Mouse (Mus musculus): ENCODE results near the gene Sars2. TPM values are rescaled to one million over a fixed set of nuclear protein-coding genes. Genes with fewer than 3 reads are reported as not detected.
"Not testable (repeated sequence)": the region's sequence is repeated elsewhere in the genome, so short reads cannot be mapped to it uniquely, and the experiment has no call there.

Gene Sars2
- 10 to 100 TPM; 13.5 to 15.6 TPM for total RNA-seq (2021)
- long read RNA-seq, experiment 1, transcript Sars2-201 (16 exons, 1,868 nt) = major isoform, 16 of 19 reads
- long read RNA-seq, experiment 1, partial matches to known transcripts = 3 of 19 reads
- long read RNA-seq, experiment 1, other reads (novel, unspliced or antisense) = 0 of 19 reads
- long read RNA-seq, experiment 2, transcript Sars2-201 (16 exons, 1,868 nt) = major isoform, 32 of 38 reads
- long read RNA-seq, experiment 2, partial matches to known transcripts = 4 of 38 reads
- long read RNA-seq, experiment 2, other reads (novel, unspliced or antisense) = 2 of 38 reads

DNA sequence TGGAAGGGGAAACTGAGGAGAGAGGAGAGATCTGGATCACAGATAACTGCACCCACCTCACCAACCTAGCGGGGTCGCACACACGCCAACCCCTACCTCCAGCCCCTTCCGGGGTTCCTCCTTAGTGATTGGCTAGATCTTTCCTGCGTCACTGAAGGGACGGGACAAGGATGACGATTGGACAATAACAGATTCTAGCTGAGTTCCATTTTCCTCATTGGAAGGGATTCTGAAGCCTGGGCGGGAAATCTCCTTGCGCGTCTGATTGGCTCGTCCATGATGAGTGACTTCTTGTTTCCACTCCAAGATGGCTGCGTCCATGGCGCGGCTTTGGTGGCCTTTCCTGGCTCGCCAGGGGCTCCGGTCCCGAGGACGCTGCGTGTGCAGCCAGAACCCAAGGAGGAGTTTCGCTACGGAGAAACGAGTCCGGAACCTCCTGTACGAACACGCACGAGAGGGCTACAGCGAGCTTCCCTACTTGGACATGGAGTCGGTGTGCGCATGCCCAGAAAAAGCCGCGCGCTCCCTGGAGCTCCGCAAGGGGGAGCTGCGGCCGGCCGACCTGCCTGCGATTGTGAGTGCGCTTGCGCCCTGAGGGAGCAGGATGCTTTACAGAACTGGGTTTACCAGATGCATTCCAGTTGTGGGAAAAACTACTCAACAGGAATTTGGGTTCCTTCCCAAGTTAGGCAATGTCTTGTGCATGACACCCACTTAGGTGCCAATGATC lies at the start of gene Sars2, which contains the start of gene Mrps12:
Gene Sars2, plus strand, starts transcription at position 284 of the 730 bp plus-strand sequence.
Gene Mrps12, minus strand, starts transcription at position 112 of the 730 bp plus-strand sequence.
- DNase-seq = peak; percentile 94

DNA sequence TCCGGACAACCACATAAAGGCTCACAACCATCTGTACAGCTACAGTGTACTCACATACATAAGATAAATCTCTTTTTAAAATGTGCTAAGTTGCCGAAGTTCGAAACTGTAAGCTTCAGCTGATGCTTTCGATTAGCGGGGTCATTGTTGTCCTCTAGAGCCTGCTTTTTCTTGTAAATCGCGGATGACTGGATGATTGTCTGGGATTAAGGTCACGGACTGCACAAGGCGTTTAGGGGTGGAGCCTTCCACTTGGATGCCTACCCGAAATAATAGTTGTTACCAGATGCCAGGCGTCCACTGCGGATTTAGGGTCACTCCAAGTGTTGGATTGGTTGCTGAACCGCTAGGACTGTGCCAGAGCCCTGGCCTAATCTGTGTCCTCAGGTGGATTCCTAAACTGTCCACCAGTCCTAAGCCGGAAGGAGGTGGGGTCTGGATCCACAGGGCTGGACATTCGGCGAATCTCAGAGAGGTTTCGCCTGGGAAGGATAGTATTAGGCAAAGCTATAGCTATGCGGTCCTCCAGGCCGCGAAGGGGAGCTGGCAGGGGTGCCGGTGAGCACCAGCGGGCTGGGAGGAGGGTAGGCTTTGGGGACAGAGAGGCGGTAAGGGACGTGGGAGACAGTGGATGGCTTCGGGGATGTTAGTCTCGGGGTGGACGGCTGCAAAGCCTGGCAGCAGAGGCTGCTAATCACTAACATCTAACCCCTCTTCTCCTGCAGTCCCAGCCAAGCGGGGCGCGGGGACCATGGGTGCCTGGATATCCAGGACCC lies 49.1 kb upstream of the Sars2 start, which contains the start of gene Fbxo27:
Gene Fbxo27, plus strand, starts transcription at position 305 of the 776 bp plus-strand sequence.
- DNase-seq = peak; percentile 9

DNA sequence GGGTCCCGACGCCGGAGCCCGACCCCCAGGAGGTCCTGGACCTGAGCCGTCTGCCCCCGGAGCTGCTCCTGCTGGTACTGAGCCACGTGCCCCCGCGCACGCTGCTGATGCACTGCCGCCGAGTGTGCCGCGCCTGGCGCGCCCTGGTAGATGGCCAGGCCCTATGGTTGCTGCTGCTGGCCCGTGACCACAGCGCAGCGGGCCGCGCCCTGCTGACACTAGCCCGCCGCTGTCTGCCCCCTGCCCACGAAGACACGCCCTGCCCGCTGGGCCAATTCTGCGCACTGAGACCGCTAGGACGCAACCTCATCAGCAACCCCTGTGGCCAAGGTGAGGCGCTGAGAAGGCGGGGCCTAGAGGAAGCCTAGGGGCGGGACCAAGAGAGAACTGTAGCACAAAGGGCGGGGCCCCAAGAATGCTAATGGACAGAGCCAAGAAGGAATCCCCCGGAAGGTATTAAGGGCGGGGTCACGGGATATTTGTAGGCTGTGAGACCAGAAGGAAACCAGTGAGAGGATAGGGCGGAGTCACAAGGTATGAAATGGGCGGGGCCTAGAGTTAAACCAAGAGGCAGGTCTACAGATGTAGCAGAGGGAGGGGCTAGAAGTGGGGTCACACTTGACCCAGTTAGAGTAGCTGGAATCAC lies 48.3 kb upstream of the Sars2 start:
- peak; percentile 57 for DNase-seq

DNA sequence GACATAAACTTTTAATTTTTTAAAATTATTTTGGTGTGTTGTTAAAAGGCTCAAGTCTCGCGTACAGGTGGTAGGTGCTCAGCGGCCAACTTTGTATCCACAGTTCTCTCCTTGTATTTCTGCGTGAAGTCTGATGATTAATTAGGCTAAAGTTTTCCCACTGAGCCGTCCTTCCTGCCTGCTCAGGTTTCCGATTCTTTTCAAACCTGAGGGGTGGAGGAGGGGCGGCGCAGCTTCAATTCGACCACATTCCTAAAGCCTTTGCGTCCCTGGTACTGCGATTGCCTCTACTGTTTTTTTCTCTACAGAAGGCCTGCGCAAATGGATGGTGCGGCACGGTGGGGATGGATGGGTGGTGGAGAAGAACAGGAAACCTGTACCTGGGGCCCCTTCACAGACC lies 47.4 kb upstream of the Sars2 start:
- DNase-seq = no peak

DNA sequence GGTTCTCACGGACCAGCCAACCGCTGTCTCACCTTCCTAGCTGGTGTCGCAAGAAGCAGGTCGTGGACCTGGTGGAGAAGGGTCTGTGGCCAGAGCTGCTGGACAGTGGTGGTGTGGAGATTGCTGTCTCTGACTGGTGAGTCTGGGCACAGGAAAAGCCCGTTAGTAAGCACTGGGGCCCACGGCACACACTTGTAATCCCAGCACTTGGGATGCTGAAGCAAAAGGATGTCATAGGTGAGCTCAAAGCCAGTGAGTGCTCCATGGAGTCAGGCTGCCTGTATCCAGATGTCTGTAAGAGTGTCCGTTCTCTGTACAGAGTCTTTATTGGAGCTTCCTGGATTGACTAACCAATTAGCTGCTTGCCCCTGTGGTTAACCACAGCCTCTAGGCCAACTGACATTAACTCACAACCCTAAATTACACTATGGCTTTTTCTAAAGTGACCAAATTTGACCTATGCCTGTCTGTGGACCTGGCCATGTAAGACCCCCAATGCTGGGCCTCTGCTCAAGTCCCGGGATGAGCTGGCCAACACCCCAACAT lies 46.8 kb upstream of the Sars2 start:
- DNase-seq = no peak

DNA sequence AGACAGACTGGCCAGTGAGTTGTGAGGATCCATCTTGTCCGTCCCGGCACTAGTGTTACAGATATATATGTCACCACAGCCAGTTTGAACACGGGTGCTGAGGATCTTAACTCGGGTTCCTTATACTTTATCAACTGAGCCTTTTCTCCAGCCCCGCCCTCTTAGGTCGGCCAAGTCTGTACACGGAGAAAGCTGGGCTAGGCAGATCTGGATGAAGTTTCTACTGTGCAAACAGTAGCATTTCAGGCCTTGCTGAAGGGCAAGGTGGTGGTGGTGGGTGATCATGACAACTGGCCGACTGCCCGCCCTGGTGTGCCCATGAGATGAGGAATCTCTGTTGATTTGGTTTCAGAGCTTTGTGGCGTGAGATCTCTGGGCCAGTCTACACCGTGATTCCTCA lies 44.5 kb upstream of the Sars2 start:
- no peak for DNase-seq

DNA sequence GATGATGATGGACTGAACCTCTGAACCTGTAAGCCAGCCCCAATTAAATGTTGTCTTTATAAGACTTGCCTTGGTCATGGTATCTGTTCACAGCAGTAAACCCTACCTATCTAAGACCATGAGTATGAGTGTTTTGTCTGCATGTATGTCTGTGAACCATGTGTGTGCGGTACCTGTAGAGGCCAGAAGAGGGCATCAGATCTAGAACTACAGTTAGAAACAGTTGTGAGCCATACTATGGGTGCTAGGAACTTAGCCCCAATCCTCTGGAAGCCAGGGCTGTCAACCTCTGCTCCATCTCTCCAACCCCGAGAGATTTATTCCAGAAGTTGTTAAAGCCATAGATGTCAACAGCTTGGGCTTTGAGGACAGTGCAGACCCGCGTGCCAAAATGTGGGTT lies 41.5 kb upstream of the Sars2 start:
- DNase-seq = no peak

DNA sequence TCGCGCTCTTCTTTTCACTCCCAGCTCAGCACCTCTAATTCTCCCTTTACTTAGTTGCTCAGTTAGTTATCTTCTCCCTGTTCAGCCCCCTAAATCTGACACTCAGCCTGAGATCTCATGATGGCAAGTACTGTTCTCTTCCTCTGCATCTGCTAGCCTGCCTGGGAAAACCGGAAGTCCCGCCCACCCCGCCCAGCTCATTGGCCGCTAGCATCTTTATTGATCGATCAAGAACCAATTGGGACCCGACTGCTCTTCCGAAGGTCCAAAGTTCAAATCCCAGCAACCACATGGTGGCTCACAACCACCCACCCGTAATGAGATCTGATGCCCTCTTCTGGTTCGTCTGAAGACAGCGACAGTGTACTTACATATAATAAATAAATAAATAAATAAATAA lies 40.5 kb upstream of the Sars2 start:
- not testable (repeated sequence) for DNase-seq

DNA sequence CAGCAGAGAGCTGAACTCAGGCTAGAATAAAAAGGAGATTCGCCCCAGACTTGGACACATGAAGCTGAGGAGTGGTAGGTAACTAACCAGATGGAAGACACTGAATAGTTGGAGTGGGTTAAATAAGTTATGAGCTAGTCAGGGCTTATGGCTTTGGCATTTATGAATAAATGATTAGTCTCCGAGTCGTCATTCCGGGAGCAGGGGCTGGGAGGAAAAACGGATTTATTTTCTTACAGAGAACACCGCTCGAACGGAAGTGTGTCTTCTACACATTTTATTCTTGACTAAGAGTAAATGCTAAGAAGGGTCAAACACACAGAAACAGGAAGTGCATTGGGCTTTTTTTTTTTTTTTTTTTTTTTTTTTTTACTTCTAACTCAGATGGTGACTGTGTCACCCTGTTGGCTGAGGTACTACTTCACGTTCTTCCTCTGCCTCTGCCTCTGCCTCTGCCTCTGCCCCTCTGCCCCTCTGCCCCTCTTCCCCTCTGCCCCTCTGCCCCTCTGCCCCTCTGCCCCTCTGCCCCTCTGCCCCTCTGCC lies 39.1 kb upstream of the Sars2 start:
- no peak for DNase-seq

DNA sequence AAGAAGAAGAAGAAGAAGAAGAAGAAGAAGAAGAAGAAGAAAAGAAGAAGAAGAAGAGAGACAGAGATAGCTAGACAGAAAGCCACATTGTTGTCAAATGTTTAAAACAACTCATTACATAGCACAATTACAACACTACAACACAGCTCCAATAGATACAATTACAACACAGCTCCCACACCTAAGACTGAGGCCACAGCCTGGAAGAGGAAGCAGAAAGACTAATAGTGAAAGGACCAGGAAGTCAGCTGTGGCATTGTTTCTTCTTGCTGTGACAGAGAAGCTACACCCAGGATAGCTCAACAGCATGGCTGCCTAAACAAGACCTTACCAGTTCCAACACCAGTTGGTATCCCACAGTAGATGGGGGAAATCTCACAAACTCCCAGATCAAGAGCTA lies 32.3 kb upstream of the Sars2 start:
- no peak for DNase-seq

DNA sequence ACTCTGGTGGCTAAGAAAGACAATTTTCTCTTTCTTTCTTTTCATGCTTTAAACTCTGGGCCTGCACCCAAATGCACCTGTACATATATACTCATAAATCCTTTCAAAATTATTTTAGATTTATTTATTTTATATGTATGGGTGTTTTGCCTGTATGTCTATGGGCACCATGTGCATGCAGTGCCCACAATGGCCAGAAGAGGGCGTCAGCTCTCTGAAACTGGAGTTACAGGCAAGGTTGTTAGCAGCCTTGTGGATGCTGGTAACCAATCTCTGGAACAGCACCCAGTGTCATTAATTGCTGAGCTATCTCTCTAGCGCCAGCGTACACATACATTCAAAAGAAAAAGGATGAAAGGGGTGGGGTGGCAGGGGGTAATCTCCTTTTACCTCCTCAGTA lies 30.8 kb upstream of the Sars2 start:
- DNase-seq = no peak

DNA sequence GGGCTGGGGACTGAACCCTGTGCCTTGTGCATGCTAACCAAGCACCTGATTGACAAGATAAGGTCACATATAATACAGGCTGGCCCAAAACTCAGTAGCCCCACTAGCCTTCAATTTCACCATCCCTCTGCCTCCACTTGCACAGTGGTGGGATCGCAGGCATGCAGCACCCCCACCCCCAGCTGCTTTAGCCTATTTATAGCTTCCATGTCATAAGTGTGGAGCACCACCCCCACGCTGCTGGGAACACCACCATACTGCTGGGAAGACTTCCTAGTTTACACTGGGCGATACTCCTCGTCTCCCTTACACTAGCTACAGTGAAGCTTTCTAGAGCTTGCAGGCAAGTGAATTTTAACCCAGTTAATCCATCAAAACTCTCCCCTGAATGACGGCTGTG lies 27.1 kb upstream of the Sars2 start:
- DNase-seq = no peak

DNA sequence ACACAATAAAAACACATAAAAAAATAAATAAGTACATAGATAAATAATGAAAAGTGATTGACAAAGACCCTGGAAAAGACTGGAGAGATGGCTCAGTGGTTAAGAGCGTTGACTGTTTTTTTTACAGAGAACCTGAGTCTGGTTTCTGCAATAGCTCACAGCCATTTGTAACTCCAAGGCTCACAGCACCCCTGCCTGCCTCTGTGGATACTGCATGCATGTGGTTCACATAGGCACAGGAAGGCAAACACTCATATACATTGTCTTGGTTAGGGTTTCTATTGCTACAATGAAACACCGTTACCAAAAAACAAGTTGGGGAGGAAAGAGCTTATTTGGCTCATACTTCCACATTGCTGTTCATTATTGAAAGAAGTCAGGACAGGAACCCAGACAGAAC lies 26.2 kb upstream of the Sars2 start:
- DNase-seq = no peak

DNA sequence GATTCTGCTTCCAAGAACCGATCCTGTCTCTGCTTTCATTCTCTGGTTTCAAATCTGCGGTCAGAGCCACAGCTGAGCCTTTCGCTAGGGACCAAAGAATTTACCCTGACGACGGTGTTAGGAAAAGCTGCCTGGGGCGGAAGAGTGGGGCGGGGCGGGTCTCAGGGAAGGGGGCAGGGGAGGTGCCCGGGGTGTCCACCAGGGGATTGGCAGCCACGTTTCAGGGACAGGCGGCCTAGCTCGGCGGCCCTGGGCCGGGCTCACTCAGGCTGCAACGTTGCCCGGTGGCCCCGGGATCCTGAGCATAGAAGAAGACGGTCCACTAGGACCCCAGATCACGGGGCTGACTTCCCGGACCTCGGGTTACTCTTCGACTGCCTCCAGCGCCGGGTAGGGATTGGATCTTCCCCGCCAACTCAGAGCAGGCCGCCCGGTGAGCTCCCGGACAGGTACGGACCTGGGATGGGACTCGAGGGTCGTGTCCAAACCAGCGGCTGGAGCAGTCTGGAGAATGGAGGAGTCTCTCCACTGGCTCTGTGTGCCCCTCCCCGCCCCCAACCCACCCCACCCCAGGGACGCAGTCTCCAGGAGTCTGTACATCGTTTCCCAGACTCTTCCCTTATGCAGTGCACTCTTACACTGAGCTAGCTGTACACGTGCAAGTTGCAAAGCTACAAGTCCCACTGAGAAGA lies 25.1 kb upstream of the Sars2 start, which contains the start of gene Fbxo17:
Gene Fbxo17, plus strand, starts transcription at position 215 of the 692 bp plus-strand sequence.
- DNase-seq = peak; percentile 68

DNA sequence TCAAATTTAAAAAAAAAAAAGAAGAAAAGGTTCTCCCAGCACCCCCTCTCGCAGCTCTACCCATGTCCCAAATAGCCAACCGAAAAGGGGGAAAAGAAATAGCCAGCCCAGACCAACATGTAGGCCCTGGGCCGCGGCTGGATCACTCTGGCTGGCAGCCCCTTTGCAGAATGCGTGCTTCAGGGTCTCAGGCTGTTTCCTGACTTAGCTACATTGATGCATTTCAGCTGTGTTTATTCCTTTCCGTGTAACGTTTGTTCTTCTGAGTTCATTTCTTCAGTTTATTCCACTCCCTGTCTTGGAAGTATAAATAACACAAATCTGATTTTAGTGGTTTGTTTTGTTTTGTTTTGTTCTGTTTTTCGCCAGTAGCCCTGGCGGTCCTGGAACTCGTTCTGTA lies 24.1 kb upstream of the Sars2 start:
- no peak for DNase-seq

DNA sequence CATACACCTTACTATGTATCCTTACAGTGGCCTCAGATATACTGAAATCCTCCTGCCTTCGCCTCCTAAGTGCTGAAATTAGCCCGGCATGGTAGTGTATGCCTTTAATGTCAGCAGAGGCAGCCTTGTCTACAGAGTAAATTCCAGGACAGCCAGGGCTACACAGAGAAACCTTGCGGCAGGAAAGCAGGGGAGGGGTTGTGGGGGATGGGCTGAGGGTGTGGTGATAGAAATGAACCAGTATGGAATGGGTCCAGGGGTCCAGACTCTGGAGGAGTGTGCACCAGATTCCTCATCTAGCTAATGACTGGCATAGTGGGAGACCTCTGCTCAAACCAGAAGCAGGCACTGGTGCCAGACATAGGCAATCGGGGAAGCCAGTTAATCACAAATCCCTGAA lies 22.6 kb upstream of the Sars2 start:
- no peak for DNase-seq

DNA sequence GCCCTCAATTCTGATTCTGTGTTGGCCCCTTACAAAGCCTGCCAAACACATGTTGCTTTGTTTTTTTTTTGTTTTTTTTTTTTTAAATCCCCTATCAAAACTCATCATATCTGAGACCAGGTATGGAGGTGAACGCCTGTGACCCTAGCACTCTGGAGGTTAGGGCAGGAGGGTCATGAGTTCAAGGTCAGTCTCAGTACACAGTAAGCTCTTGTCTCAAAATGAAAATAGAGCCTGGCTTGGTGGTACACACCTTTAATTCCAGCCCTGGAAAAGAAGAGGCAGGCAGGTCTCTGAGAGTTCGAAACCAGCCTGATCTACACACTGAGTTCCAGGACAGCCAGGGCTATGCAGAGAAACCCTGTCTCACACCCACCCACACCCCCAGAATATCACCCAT lies 22.1 kb upstream of the Sars2 start:
- DNase-seq = no peak

DNA sequence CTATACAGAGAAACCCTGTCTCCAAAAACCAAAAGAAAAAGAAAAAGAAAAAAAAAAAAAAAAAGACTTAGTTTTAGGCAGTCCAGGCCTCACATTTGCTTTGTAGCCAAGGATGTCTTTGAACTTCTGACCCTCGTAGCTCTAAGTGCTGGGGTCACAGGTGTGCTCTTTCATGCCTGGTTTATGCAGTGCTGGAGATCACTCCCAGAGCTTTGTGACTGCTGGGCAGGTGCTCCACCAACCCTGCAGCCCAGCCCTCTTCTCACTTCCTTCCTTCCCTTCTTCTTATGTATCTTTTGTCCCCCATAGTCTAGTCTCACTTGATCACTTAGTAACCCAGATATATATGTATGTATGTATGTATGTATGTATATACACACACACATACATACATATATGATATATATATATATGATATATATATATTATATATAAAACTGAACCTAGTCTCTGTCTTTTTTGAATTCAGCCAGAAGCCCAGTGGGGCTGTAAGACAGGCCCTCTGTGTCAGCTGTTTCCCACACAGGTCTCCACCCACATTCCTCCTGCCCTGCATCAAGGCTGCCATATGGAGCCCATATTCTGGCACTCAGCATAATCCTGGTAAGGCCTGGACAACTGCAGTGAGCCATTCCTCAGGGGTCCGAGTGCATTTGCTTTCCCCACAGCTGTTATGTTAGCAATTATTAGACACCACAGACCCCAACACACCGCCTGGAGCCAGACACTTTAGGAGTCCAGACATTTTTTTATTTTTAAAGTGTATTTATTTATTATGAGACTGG lies 20.8 kb upstream of the Sars2 start:
- no peak for DNase-seq

DNA sequence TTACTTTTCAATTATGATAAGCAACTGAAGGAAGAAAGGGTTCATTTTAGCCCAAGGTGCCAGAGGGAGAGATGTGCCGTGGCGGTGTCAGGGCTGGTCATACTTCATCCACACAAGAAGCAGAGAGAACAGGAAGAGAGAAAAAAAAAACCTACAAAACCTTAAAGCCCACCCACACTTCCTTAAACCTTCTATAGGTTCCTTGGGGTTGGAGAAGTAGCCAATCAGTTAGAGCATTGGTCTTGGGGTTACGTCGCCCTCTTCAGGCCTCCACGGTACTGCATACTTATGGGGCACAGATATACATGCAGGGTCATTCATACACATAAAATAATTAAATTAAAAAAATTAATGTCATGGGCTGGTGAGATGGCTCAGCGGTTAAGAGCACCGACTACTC lies 19.7 kb upstream of the Sars2 start:
- DNase-seq = no peak

DNA sequence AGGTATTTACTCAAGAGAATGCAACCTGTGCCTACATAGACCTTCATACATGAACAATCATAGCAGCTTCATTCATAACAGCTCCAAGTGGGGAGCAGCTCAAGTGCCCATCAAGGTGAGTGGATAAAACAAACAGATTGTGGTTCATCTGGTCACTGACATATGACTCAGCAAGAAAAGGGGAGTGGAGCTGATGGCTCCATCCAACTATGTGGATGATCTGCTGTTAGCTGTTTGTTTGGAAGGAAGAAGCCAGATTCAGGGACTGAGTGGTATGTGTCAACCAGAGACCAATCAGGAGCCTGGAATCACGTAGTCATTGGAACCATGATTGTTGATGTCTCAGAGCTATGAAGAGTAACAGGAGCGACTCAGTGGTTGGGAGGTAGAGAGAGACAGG lies 17.2 kb upstream of the Sars2 start:
- DNase-seq = no peak
